Mouse (Mus musculus) intestine, embryonic 15.5 days (tissue): ENCODE results near the gene Fmn2. TPM values are rescaled to one million over a fixed set of nuclear protein-coding genes. Genes with fewer than 3 reads are reported as not detected.

ENCODE experiments used
- ATAC-seq: fragments of 200-750 bp; cut with Nextera tagmentation; 2 replicates; pipeline ENCODE4 v1.8.0; 2017; ENCODE audit warnings: moderate TSS enrichment, moderate library complexity
- H3K27ac ChIP-seq: fragments of 300-500 bp; sonication (generic); 2 replicates; pipeline ENCODE4 v1.5.1; 2015; ENCODE audit warnings: mild to moderate bottlenecking, inconsistent platforms
- H3K27me3 ChIP-seq: fragments of 300-500 bp; sonication (generic); replicated peaks from 2 replicates; pipeline ENCODE4 v1.6.1; 2015; ENCODE audit warnings: inconsistent platforms
- H3K36me3 ChIP-seq: fragments of 300-500 bp; sonication (generic); 2 replicates; pipeline ENCODE4 v1.6.1; 2015; ENCODE audit warnings: inconsistent platforms
- H3K4me1 ChIP-seq: fragments of 300-500 bp; sonication (generic); replicated peaks from 2 replicates; pipeline ENCODE4 v1.6.1; 2015; ENCODE audit warnings: inconsistent platforms
- H3K4me2 ChIP-seq: fragments of 300-500 bp; sonication (generic); replicated peaks from 2 replicates; pipeline ENCODE4 v1.6.1; 2015; ENCODE audit warnings: mild to moderate bottlenecking, inconsistent platforms
- H3K4me3 ChIP-seq: fragments of 300-500 bp; sonication (generic); replicated peaks from 2 replicates; pipeline ENCODE4 v1.5.1; 2015; ENCODE audit warnings: inconsistent platforms
- H3K9ac ChIP-seq: fragments of 300-500 bp; sonication (generic); 2 replicates; pipeline ENCODE4 v1.6.1; 2015; ENCODE audit warnings: inconsistent platforms
- H3K9me3 ChIP-seq: fragments of 300-500 bp; sonication (generic); 2 replicates; pipeline ENCODE4 v1.6.1; 2016; ENCODE audit warnings: inconsistent platforms
- WGBS: fragments of 180-500 bp; shearing (Covaris S2); methylation state at CpG from one replicate; pipeline ENCODE4 v1.1.7; 2015; 5-methylcytosine and 5-hydroxymethylcytosine counted together
- polyA plus RNA-seq: library from polyadenylated mRNA; unstranded; fragments of >200 nt; fragmentation: Nextera tagmentation; extraction: Ambion mirVana; gene quantifications from 2 replicates; pipeline ENCODE4 v1.2.1, GENCODE M21; 2015

Fmn2 gene
- polyA plus RNA-seq, 1 experiment from 2014 or later, result 0.89 TPM

DNA sequence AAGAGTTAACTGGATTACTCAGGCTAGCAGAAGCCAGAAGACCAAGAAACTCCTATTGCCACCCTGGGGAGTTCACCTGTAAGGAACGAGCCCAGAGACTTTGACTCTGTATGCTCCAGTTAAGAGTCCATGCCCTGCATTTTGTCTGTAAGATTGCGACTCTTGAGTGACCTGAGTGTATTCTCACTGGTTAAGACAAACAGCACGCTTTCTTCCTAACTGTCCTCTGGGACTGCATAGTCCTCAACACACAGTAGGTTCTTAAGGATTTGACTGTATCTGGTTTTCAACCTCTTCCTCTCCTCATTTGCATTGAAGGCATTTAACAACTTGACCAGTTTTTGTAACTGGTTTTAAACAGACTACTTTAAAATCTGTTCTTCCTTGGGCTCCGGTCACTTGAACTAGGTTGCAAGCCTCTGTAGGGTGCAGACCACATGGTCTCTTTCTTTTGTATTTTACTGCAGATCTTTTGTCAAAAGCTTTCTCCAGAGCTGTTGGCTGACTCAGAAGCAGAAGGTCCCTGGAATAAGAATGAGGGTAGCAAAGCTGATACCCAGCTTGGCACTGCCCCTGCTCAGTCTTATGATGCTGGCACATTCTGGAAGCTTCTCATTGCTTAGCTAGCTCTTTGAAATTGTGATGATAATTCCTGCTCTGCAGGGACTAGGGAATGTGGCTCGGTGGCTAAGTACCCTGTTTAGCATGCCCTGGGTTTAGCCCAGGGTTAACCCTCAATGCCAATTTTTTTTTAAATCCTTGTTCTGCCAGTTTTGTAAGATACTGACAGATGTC is 20.5 kb downstream of the Fmn2 start:
- no peak overlapping the region for H3K9ac ChIP-seq
- no peak overlapping the region for H3K27ac ChIP-seq
- H3K4me3 ChIP-seq, result no peak overlapping the region
- ATAC-seq, result no peak
- H3K27me3 ChIP-seq, result no peaks in the 10 kb centered on the region
- no peaks in the 10 kb centered on the region for H3K9me3 ChIP-seq
- no peaks in the 10 kb centered on the region for H3K4me1 ChIP-seq
- no peak overlapping the region for H3K4me2 ChIP-seq
- 88% methylated on average over 5 of the region's 5 CpGs for WGBS
- no peaks in the 10 kb centered on the region for H3K36me3 ChIP-seq

- WGBS, result 54% methylated on average over 4 of the region's 4 CpGs
Observed at GRCm38 (mm10) chr1:174522809-174523511, 21.3 kb downstream of the Fmn2 start.

DNA sequence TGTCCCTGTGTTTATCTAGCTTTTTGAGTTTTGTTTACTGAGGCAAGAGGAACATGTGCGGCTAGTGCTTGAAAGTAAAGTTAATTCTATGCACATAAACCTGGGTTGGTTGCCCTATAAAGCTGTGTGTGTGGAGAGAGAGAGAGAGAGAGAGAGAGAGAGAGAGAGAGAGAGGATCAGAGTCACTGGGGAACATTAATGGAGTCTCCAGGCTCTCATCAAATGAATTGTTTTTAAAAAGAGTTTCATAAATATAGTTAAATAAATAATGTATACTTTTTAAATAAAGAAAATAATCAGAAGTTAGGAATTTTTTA is 21.8 kb downstream of the Fmn2 start:
- Histone ChIP-seq H3K9me3 (no peaks in the 10 kb centered on the region), H3K27me3 (no peaks in the 10 kb centered on the region), H3K36me3 (no peaks in the 10 kb centered on the region), H3K27ac (no peak overlapping the region), H3K9ac (no peak overlapping the region), H3K4me2 (no peak overlapping the region), H3K4me3 (no peak overlapping the region), H3K4me1 (no peaks in the 10 kb centered on the region)
- 19% methylated on average over 1 of the region's 1 CpGs for WGBS
- ATAC-seq, result no peak

More at GRCm38 (mm10) chr1:174522809-174523511, 21.3 kb downstream of the Fmn2 start:
- Histone ChIP-seq H3K4me1 (no peaks in the 10 kb centered on the region), H3K9ac (no peak overlapping the region), H3K27me3 (no peaks in the 10 kb centered on the region), H3K9me3 (no peaks in the 10 kb centered on the region), H3K36me3 (no peaks in the 10 kb centered on the region), H3K4me3 (no peak overlapping the region), H3K4me2 (no peak overlapping the region), H3K27ac (no peak overlapping the region)
- 0 out of 2 replicates have a peak, but pooled peaks have one; percentile 15 for ATAC-seq

DNA sequence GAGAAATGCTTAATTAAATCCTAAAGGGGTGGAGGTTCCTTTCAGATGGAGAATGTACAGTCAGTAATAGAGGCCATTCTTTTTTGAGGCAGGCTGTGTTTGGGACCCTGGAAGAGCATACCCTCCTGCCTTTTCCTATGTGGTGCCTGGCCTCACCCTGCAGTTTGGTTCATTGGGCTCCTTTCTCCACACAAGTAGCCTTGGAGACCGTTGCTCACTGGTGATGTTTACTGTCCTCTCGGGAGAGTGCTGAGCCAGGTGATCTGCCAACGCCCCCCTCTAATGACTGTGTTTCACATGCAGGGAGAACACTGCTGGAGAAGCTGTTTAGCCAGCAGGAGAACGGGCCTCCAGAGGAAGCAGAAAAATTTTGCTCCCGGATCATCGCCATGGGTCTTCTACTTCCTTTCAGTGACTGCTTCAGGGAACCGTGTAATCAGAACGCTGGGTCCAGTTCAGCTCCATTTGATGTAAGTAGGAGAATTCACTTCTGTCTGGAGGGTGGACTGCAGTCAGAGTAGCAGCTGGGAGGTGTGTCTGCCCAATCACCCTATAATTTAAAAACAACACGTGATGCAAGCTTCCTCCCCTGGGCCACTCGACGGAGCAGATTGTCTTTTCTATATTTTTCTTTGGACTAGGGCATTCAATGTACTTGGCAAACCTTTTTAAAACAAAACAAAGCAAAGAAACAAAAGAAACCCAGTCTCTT is 35.3 kb downstream of the Fmn2 start:
- WGBS, result 51% methylated on average over 11 of the region's 11 CpGs
- no peak overlapping the region for H3K4me2 ChIP-seq

GRCm38 (mm10) chr1:174537491-174537890 is 35.9 kb downstream of the Fmn2 start:
- Histone ChIP-seq H3K9me3 (no peaks in the 10 kb centered on the region), H3K36me3 (no peaks in the 10 kb centered on the region), H3K4me1 (no peaks in the 10 kb centered on the region), H3K27me3 (no peaks in the 10 kb centered on the region), H3K4me2 (no peak overlapping the region), H3K9ac (no peak overlapping the region), H3K27ac (no peak overlapping the region), H3K4me3 (no peak overlapping the region)
- 78% methylated on average over 3 of the region's 3 CpGs for WGBS
- no peak for ATAC-seq

More for the DNA sequence above, 35.3 kb downstream of the Fmn2 start:
- Histone ChIP-seq H3K27me3 (no peaks in the 10 kb centered on the region), H3K9me3 (no peaks in the 10 kb centered on the region), H3K27ac (no peak overlapping the region), H3K4me3 (no peak overlapping the region), H3K36me3 (no peaks in the 10 kb centered on the region), H3K4me1 (no peaks in the 10 kb centered on the region), H3K9ac (no peak overlapping the region)
- ATAC-seq, result no peak

DNA sequence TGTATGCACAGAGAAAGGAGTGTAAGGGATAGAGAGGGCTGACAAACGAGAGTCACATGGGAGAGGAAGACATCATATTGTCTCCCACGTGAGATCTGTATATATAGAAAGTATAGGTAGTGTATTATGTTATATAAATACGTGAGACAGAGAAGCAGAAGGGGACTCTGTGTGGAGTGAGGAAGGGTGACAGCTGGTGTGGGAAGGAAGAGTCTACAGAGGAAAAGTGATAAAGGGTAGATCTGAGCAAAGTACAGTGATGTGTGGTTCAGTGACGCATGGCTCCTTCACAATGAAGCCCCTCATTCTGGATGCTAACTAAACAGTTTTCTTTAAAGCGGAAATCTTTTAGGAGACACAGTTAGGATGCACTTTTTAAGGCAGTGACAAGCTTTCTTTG is 46.7 kb downstream of the Fmn2 start:
- no peak for ATAC-seq
- Histone ChIP-seq H3K36me3 (no peaks in the 10 kb centered on the region), H3K4me1 (no peaks in the 10 kb centered on the region), H3K27ac (no peak overlapping the region), H3K4me3 (no peak overlapping the region), H3K4me2 (no peak overlapping the region), H3K27me3 (no peaks in the 10 kb centered on the region), H3K9me3 (no peaks in the 10 kb centered on the region), H3K9ac (no peak overlapping the region)
- WGBS, result 58% methylated on average over 5 of the region's 5 CpGs

DNA sequence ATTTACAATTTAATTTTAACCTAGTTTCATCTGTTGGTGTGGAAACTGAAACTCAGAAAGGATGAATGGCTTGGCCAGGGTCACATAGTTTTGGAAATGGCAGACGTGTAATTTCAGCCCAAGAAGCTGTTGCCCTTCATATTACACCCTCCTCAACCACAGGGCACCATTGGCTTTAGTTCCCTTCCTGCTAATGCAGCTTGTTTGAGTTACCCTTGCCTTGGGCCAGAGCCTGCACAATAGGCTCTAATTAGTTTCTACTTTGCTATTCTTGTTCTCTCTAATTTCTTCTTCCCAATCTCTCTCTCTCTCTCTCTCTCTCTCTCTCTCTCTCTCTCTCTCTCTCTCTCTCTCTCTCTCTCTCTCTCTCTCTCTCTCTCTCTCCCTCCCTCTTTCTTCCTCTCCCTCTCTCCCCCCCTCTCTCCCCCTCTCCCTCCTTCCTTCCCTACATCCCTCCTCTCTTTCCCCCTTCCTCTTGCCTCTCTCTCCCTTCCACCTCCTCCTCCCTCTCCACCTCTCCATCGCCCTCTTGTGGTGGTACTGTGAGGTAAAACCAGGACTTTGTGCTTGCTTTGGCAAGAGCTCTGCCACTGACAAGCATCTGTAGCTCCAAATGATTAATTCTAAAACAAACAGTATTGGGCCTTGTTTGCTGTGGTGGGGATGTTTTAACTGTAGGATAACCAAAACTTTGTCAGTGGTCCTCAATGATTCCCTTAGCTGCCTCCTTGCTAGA is 51.8 kb downstream of the Fmn2 start:
- Histone ChIP-seq H3K9ac (no peak overlapping the region), H3K4me1 (no peaks in the 10 kb centered on the region), H3K36me3 (no peaks in the 10 kb centered on the region), H3K27me3 (no peaks in the 10 kb centered on the region), H3K4me2 (no peak overlapping the region), H3K4me3 (no peak overlapping the region), H3K9me3 (no peaks in the 10 kb centered on the region), H3K27ac (no peak overlapping the region)
- 28% methylated on average over 2 of the region's 2 CpGs for WGBS
- 0 out of 2 replicates have a peak, but pooled peaks have one; percentile 45 for ATAC-seq

GRCm38 (mm10) chr1:174555412-174555811 is 53.8 kb downstream of the Fmn2 start:
- Histone ChIP-seq H3K4me1 (no peaks in the 10 kb centered on the region), H3K9ac (no peak overlapping the region), H3K9me3 (no peaks in the 10 kb centered on the region), H3K27me3 (no peaks in the 10 kb centered on the region), H3K36me3 (no peaks in the 10 kb centered on the region), H3K4me3 (no peak overlapping the region), H3K27ac (no peak overlapping the region), H3K4me2 (no peak overlapping the region)
- WGBS, result 81% methylated on average over 3 of the region's 3 CpGs
- ATAC-seq, result no peak

DNA sequence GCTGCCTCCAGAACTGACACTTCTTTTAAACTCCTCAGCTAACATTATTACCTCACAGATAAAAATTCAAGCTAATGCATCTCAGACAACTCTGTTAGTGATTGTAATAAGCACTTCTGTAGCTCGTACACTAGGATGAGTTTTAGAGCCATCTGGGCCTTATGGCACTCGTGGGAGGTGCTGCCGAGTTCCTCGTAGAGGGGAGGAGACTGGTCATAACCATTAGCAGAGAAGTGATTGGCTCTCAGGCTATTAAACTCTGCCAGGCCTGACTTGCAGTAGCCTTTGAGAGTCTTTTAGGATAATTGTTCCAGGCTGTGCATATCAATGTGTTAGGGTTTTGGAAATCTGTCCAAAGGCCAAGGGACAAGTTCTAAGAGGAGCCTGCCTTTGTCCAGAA is 55.6 kb downstream of the Fmn2 start:
- Histone ChIP-seq H3K9me3 (no peaks in the 10 kb centered on the region), H3K9ac (no peak overlapping the region), H3K27ac (no peak overlapping the region), H3K4me1 (no peaks in the 10 kb centered on the region), H3K27me3 (no peaks in the 10 kb centered on the region), H3K4me3 (no peak overlapping the region), H3K4me2 (no peak overlapping the region), H3K36me3 (no peaks in the 10 kb centered on the region)
- whole genome bisulfite sequencing, result 75% methylated on average over 4 of the region's 4 CpGs
- no peak for ATAC-seq

DNA sequence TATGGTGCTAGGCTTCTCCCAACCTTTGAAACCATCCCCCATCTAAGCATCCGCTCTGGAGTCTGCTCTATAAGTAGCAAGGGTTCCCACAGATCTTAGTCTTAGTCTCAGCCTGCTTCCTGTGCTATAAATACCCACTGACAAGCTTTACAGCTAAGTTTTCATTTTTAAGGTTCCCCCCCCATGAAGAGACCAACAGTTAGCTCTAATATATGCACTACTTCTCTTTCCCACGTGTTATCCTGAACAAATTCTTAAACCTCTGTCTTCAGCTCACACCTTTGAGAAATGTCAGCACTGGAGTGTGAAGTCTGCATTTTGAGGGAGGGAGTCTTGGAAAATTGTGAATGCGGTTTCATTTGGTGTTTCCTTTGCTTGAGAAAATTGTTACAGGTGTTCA is 56.2 kb downstream of the Fmn2 start:
- no peaks in the 10 kb centered on the region for H3K27me3 ChIP-seq
- 57% methylated on average over 3 of the region's 3 CpGs for WGBS
- no peak overlapping the region for H3K4me2 ChIP-seq
- no peak overlapping the region for H3K4me3 ChIP-seq
- H3K27ac ChIP-seq, result no peak overlapping the region
- H3K9me3 ChIP-seq, result no peaks in the 10 kb centered on the region
- no peak overlapping the region for H3K9ac ChIP-seq
- no peaks in the 10 kb centered on the region for H3K4me1 ChIP-seq
- ATAC-seq, result no peak
- no peaks in the 10 kb centered on the region for H3K36me3 ChIP-seq

DNA sequence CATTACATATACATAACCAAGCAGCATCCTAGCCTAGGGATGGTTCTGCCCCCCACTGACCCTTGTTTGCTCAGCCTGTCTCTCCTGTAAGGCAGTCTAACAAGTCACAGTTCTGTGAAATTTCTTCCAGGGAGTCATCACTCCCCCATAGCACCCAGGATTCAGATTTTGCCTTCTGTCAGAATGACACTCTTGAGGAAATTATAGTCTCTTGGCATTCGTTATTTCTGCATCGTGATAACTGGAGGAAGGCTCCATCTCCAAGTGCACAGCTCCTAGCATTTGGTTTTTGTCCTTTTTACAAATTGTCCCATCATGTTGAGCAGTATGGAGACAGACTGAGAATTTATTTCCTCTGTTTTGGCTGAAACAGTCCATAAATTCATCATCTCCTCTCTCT is 56.9 kb downstream of the Fmn2 start:
- Histone ChIP-seq H3K4me3 (no peak overlapping the region), H3K36me3 (no peaks in the 10 kb centered on the region), H3K27ac (no peak overlapping the region), H3K4me2 (no peak overlapping the region), H3K9me3 (no peaks in the 10 kb centered on the region), H3K4me1 (no peaks in the 10 kb centered on the region), H3K27me3 (no peaks in the 10 kb centered on the region), H3K9ac (no peak overlapping the region)
- ATAC-seq, result no peak
- 88% methylated on average over 2 of the region's 2 CpGs for WGBS

DNA sequence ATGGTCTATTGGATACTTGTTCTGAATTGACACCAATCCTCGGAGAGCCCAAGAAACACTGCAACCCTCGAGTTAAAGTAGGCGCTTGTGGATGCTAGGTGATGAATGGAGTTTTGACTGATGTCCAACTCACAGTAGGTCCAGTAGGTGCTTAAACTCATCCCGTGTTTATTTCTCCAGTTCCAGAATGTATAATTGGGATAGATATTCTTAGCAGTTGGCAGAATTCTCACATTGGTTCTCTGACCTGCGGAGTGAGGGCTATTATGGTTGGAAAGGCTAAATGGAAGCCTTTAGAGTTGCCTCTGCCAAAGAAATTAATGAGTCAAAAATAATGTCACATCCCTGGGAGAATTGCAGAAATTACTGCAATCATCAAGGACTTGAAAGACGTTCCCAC is 62.9 kb downstream of the Fmn2 start:
- Histone ChIP-seq H3K9ac (no peak overlapping the region), H3K27ac (no peak overlapping the region), H3K4me2 (no peak overlapping the region), H3K4me3 (no peak overlapping the region), H3K4me1 (no peaks in the 10 kb centered on the region), H3K9me3 (no peaks in the 10 kb centered on the region), H3K27me3 (no peaks in the 10 kb centered on the region), H3K36me3 (no peaks in the 10 kb centered on the region)
- ATAC-seq, result no peak
- WGBS, result 91% methylated on average over 6 of the region's 6 CpGs
